Mouse (Mus musculus) spleen, adult 2 months (tissue): ENCODE measurements around the gene Tecpr2.

Experiments used
- CTCF ChIP-seq: fragments of 200-500 bp; IDR thresholded peaks from 2 replicates; pipeline ENCODE4 v1.5.1; 2011; ENCODE audit warnings: mild to moderate bottlenecking, inconsistent platforms; ENCODE audit not compliant: insufficient read depth, insufficient read length, insufficient replicate concordance; ENCODE audit errors: extremely low read depth
- POLR2A ChIP-seq: fragments of 200-500 bp; IDR thresholded peaks from 2 replicates; pipeline ENCODE4 v1.6.1; 2011; ENCODE audit warnings: low read depth, low read length, inconsistent platforms

- TF ChIP-seq CTCF (no peak), POLR2A (no peak)
Observed at GRCm38 (mm10) chr12:110948082-110948909, 59.2 kb downstream of the Tecpr2 start.
